In genomic region chr1:131872856-131873255, GRCm38 (mm10) we compare ENCODE assay signal across 21 mouse cellular contexts. TPM values are rescaled to one million over a fixed set of nuclear protein-coding genes. Genes with fewer than 3 reads are reported as not detected.
A peak's percentile ranks its signal among the peaks of the same experiment; 100 is the strongest.
DNase-seq lines count a peak whose midpoint lies in the region; TF ChIP-seq lines count a peak whose summit lies in the region.
"Had no signal": no experiment of that assay in that cellular context is flagged by ENCODE, and none has a peak within 500 bp of the region (broad histone marks: within the 10 kb centered on the region; RNA-seq: fewer than 3 reads in every experiment).

No protein-coding gene starts in this region.

- DNase-seq in heart, adult 11 months, result peak; percentile 30
- no peak for DNase-seq in heart, postnatal 25 days (ENCODE audit: low spot score)
- DNase-seq in 3134 (ENCODE audit: extremely low read depth, insufficient read length, low spot score) (peak; percentile 45), CH12.LX (ENCODE audit: extremely low read depth) (peak; percentile 61), adipocyte (ENCODE audit: low spot score) (peak; percentile 21)
- no peak for DNase-seq in cerebellum, postnatal 4 days (ENCODE audit: low spot score in 2 of 2)
- no peak for DNase-seq in left cerebral cortex, postnatal 36 days (ENCODE audit: low spot score in 2 of 2)
- DNase-seq in ovary, adult 18-20 months (ENCODE audit: low spot score), result no peak
- DNase-seq: adrenal gland, adult 2 months; adrenal gland, postnatal 10 days; adrenal gland, postnatal 25 days; B cell, adult 2 months; cerebellum, adult 11-12 months; cerebellum, adult 9-10 months; embryo, embryonic 11 days had no signal

- no peak overlapping the region for H3K27ac ChIP-seq in CH12.LX (ENCODE audit: insufficient read depth, low read depth)
- H3K27ac ChIP-seq: embryonic facial prominence, embryonic 13.5 days; embryonic facial prominence, embryonic 15.5 days; forebrain, embryonic 10.5 days; forebrain, embryonic 12.5 days had no signal

- no peak for TF ChIP-seq EP300 in CH12.LX (IDR thresholded peaks at IDR 0.05; ENCODE audit: low read length)

- no peak for TF ChIP-seq POLR2A in CH12.LX (IDR thresholded peaks at IDR 0.05; ENCODE audit: low read depth, low read length)

- no peaks in the 10 kb centered on the region for H3K27me3 ChIP-seq in CH12.LX (replicated peaks)
- H3K27me3 ChIP-seq: embryonic facial prominence, embryonic 13.5 days; embryonic facial prominence, embryonic 15.5 days; Patski had no signal

- peaks cover 1 to 10% of the 10 kb centered on the region in 2 experiments; a peak in 3 of 4 replicates for H3K4me1 ChIP-seq in CH12.LX (ENCODE audit: control insufficient read depth in 1 of 2, insufficient read depth in 2 of 2)
- H3K4me1 ChIP-seq: embryonic facial prominence, embryonic 15.5 days had no signal

- no peak for TF ChIP-seq CTCF in CH12.LX (conservative IDR thresholded peaks at IDR 0.05 in 1 of 2, IDR thresholded peaks at IDR 0.05 in 1 of 2; ENCODE audit: low read depth in 2 of 2, low read length in 2 of 2)

- H3K36me3 ChIP-seq in CH12.LX (replicated peaks in 1 of 2; ENCODE audit: control insufficient read depth in 1 of 2, insufficient read depth in 1 of 2, low read length in 1 of 2), result peaks cover 0 to 20% of the 10 kb centered on the region in 2 experiments
- H3K36me3 ChIP-seq: forebrain, embryonic 10.5 days; forebrain, embryonic 12.5 days had no signal

- no peak for TF ChIP-seq RAD21 in CH12.LX (IDR thresholded peaks at IDR 0.05; ENCODE audit: low read depth, low read length)

- intact Hi-C loops in heart, postnatal 25 days (cut with DNase I), result no loop called here
- intact Hi-C loops in left cerebral cortex, postnatal 36 days (cut with DNase I), result no loop called here

- H3K79me2 ChIP-seq in CH12.LX (replicated peaks; ENCODE audit: control insufficient read depth, extremely low read depth, insufficient read depth, poor library complexity, severe bottlenecking), result no peaks in the 10 kb centered on the region; the same call in 1 of the 2 replicates

- no peak overlapping the region for H3K9ac ChIP-seq in CH12.LX (ENCODE audit: insufficient read depth, low read depth)
- H3K9ac ChIP-seq: embryonic facial prominence, embryonic 13.5 days; embryonic facial prominence, embryonic 15.5 days; forebrain, embryonic 12.5 days had no signal

- no peaks in the 10 kb centered on the region for H3K9me3 ChIP-seq in CH12.LX (replicated peaks; ENCODE audit: low read length)
- H3K9me3 ChIP-seq: embryonic facial prominence, embryonic 13.5 days; embryonic facial prominence, embryonic 15.5 days; forebrain, embryonic 10.5 days; forebrain, embryonic 12.5 days had no signal

- H3K4me2 ChIP-seq in CH12.LX (ENCODE audit: insufficient read depth, low read depth, poor library complexity, severe bottlenecking), result no peak overlapping the region
- H3K4me2 ChIP-seq: embryonic facial prominence, embryonic 13.5 days; embryonic facial prominence, embryonic 15.5 days; forebrain, embryonic 12.5 days had no signal

- in situ Hi-C loops in CH12.LX (cut with MboI; ENCODE audit: low pct_ligation_motif_present, low pct_unique_long_range_greater_than_20kb, low sequenced_read_pairs), result no loop called here

- dilution Hi-C loops in CH12.LX (cut with MboI; ENCODE audit: extremely low pct_ligation_motif_present, extremely low pct_unique_long_range_greater_than_20kb, low sequenced_read_pairs), result loop anchor here (25.0 kb wide), 1 partner anchor 261 kb away; no protein-coding TSS in a partner anchor

- no peak overlapping the region for H3K4me3 ChIP-seq in CH12.LX (replicated peaks in 1 of 3; ENCODE audit: low read depth in 2 of 3, low read length in 2 of 3, poor library complexity in 1 of 3)
- H3K4me3 ChIP-seq: embryonic facial prominence, embryonic 13.5 days; embryonic facial prominence, embryonic 15.5 days; erythroblast, embryonic 14.5 days; forebrain, embryonic 10.5 days; forebrain, embryonic 12.5 days had no signal

TF ChIP-seq in CH12.LX, 34 proteins besides CTCF, POLR2A, EP300 and RAD21:
- TF ChIP-seq JUND (conservative IDR thresholded peaks at IDR 0.05; ENCODE audit: low read depth, low read length) (no peak), RCOR1 (conservative IDR thresholded peaks at IDR 0.05; ENCODE audit: low read depth, low read length) (no peak), MAX (IDR thresholded peaks at IDR 0.05; ENCODE audit: low read length) (no peak), CHD1 (IDR thresholded peaks at IDR 0.05; ENCODE audit: low read depth, low read length) (no peak), ETS1 (conservative IDR thresholded peaks at IDR 0.05; ENCODE audit: low read depth, low read length) (no peak)

RNA-seq across cellular contexts. Expression of gene Rab29, which starts 5.8 kb away (rescaled TPM):
- 10 to 100 TPM; 11.8 to 12.8 TPM for total RNA-seq in heart, postnatal 25 days (2021)
- total RNA-seq in CH12.LX (2012; rRNA removed), result 10.8 and 11.5 TPM in 2 replicates
- 16.4 and 17.8 TPM in 2 replicates for total RNA-seq in CH12.LX (2014; rRNA removed)
- 14.8 and 15.6 TPM in 2 replicates for polyA plus RNA-seq in CH12.LX (2012; ENCODE audit: insufficient read length, low read depth)
- total RNA-seq in left cerebral cortex, postnatal 36 days (2021), result 1 to 10 TPM; 6.9 to 7.1 TPM

RNA-seq across cellular contexts. Expression of gene Nucks1, which starts 37.5 kb away (rescaled TPM):
- total RNA-seq in heart, postnatal 25 days (2021), result 10 to 100 TPM; 58.4 to 59.1 TPM
- 87.4 and 99.4 TPM in 2 replicates for total RNA-seq in CH12.LX (2012; rRNA removed)
- total RNA-seq in CH12.LX (2014; rRNA removed), result 267 and 274 TPM in 2 replicates
- 96.9 and 99.6 TPM in 2 replicates for polyA plus RNA-seq in CH12.LX (2012; ENCODE audit: insufficient read length, low read depth)
- 100 to 1,000 TPM; 144 to 148 TPM for total RNA-seq in left cerebral cortex, postnatal 36 days (2021)

RNA-seq across cellular contexts. Expression of gene Slc41a1, which starts 45.6 kb away (rescaled TPM):
- 10 to 100 TPM; 52.4 to 61.4 TPM for total RNA-seq in heart, postnatal 25 days (2021)
- total RNA-seq in CH12.LX (2012; rRNA removed) (8.8 and 10.4 TPM in 2 replicates), CH12.LX (2014; rRNA removed) (5.2 and 6.3 TPM in 2 replicates)
- 9.4 and 10.7 TPM in 2 replicates for polyA plus RNA-seq in CH12.LX (2012; ENCODE audit: insufficient read length, low read depth)
- total RNA-seq in left cerebral cortex, postnatal 36 days (2021), result 10 to 100 TPM; 42.8 to 51.5 TPM

Comparison
In these comparisons a context has a peak if more than half of its experiments do, and no peak if none do; other contexts are left out.
1. DNase-seq: peak in heart, adult 11 months (single experiment), 3134 (single experiment), CH12.LX (single experiment) and adipocyte (single experiment); none in heart, postnatal 25 days (single experiment), cerebellum, postnatal 4 days (0 of 2), left cerebral cortex, postnatal 36 days (0 of 2) and ovary, adult 18-20 months (single experiment).